19 mouse cellular contexts compared by ENCODE assay signal in genomic region chr14:118552901-118553475, GRCm38 (mm10).
A peak's percentile ranks its signal among the peaks of the same experiment; 100 is the strongest.
DNase-seq lines count a peak whose midpoint lies in the region; ATAC-seq lines count a peak whose summit lies in the region.
"Had no signal": no experiment of that assay in that cellular context is flagged by ENCODE, and none has a peak within 500 bp of the region (broad histone marks: within the 10 kb centered on the region; RNA-seq: fewer than 3 reads in every experiment).

No protein-coding gene starts in this region.

- H3K9me3 ChIP-seq in forebrain, embryonic 13.5 days (replicated peaks): no peaks in the 10 kb centered on the region
- no peaks in the 10 kb centered on the region for H3K9me3 ChIP-seq in forebrain, embryonic 11.5 days (ENCODE audit: control insufficient read depth, low read length)
- no peaks in the 10 kb centered on the region for H3K9me3 ChIP-seq in forebrain, embryonic 16.5 days (ENCODE audit: control insufficient read depth, low read length)
- H3K9me3 ChIP-seq: heart, embryonic 12.5 days; hindbrain, embryonic 15.5 days; limb, embryonic 13.5 days; liver, embryonic 15.5 days; neural tube, embryonic 12.5 days; stomach, embryonic 15.5 days had no signal

- DNase-seq in forebrain, embryonic 11.5 days (ENCODE audit: low spot score): no peak
- DNase-seq in brain, adult 2 months (ENCODE audit: low read depth, low spot score): peak; percentile 44
- DNase-seq in cerebellum, adult 9-10 months: peak; percentile 46
- DNase-seq in natural killer cell, adult 2 months (ENCODE audit: low spot score in 2 of 2): no peak
- no peak for DNase-seq in embryo, embryonic 10 days (ENCODE audit: low spot score)
- no peak for DNase-seq in ovary, postnatal 36 days (ENCODE audit: low spot score)
- DNase-seq: adrenal gland, adult 2 months; lung, postnatal 10 days; right cerebral cortex, postnatal 14 days had no signal

- H3K9ac ChIP-seq in forebrain, embryonic 13.5 days: no peak overlapping the region
- H3K9ac ChIP-seq in forebrain, embryonic 11.5 days (ENCODE audit: low read length): no peak overlapping the region
- H3K9ac ChIP-seq in forebrain, embryonic 16.5 days (replicated peaks; ENCODE audit: low read depth, low read length): no peak overlapping the region
- H3K9ac ChIP-seq: heart, embryonic 12.5 days; hindbrain, embryonic 15.5 days; limb, embryonic 13.5 days; liver, embryonic 15.5 days; neural tube, embryonic 12.5 days; stomach, embryonic 15.5 days had no signal

- H3K27ac ChIP-seq in forebrain, embryonic 13.5 days: no peak overlapping the region
- no peak overlapping the region for H3K27ac ChIP-seq in forebrain, embryonic 11.5 days (ENCODE audit: low read depth, low read length)
- H3K27ac ChIP-seq in forebrain, embryonic 16.5 days (ENCODE audit: low read length): no peak overlapping the region
- H3K27ac ChIP-seq: hindbrain, embryonic 15.5 days; kidney, postnatal 0 days; limb, embryonic 13.5 days; neural tube, embryonic 12.5 days; stomach, embryonic 15.5 days had no signal

- H3K27me3 ChIP-seq in forebrain, embryonic 13.5 days: peaks cover 47% of the 10 kb centered on the region
- no peaks in the 10 kb centered on the region for H3K27me3 ChIP-seq in forebrain, embryonic 11.5 days (ENCODE audit: control insufficient read depth, insufficient read depth, low read length)
- 0 out of 2 replicates have a peak, but pooled peaks cover 8% of the 10 kb centered on the region for H3K27me3 ChIP-seq in forebrain, embryonic 16.5 days (replicated peaks; ENCODE audit: control insufficient read depth, insufficient read depth, low read length)
- H3K27me3 ChIP-seq: heart, embryonic 12.5 days; hindbrain, embryonic 15.5 days; liver, embryonic 15.5 days; neural tube, embryonic 12.5 days; stomach, embryonic 15.5 days had no signal

- peak overlapping the region; percentile 24; the same call in 1 of the 2 replicates for H3K4me2 ChIP-seq in forebrain, embryonic 13.5 days
- no peak overlapping the region for H3K4me2 ChIP-seq in forebrain, embryonic 11.5 days (ENCODE audit: low read depth, low read length, severe bottlenecking)
- H3K4me2 ChIP-seq in forebrain, embryonic 16.5 days (ENCODE audit: low read length): 0 out of 2 replicates have a peak overlapping the region, but pooled peaks have one; percentile 29
- H3K4me2 ChIP-seq: limb, embryonic 13.5 days; stomach, embryonic 15.5 days had no signal

- WGBS in forebrain, embryonic 13.5 days: 56% methylated on average over 20 of the region's 20 CpGs
- WGBS in forebrain, embryonic 11.5 days: 76% methylated on average over 20 of the region's 20 CpGs
- WGBS in forebrain, embryonic 16.5 days: 50% methylated on average over 20 of the region's 20 CpGs

- H3K4me1 ChIP-seq in forebrain, embryonic 13.5 days: peaks cover 33% of the 10 kb centered on the region
- H3K4me1 ChIP-seq in forebrain, embryonic 11.5 days (replicated peaks; ENCODE audit: control insufficient read depth, insufficient read depth, low read length): peaks cover 10% of the 10 kb centered on the region; the same call in 1 of the 2 replicates
- H3K4me1 ChIP-seq in forebrain, embryonic 16.5 days (replicated peaks; ENCODE audit: control insufficient read depth, insufficient read depth, low read length): peaks cover 17% of the 10 kb centered on the region

- no peak for ATAC-seq in forebrain, embryonic 13.5 days
- ATAC-seq in forebrain, embryonic 11.5 days (replicated peaks; ENCODE audit: low FRiP score): no peak
- no peak for ATAC-seq in forebrain, embryonic 16.5 days
- ATAC-seq: intestine, postnatal 0 days had no signal

- no peaks in the 10 kb centered on the region for H3K36me3 ChIP-seq in forebrain, embryonic 13.5 days (ENCODE audit: poor library complexity, severe bottlenecking)
- H3K36me3 ChIP-seq in forebrain, embryonic 11.5 days (ENCODE audit: control insufficient read depth, insufficient read depth, low read length): no peaks in the 10 kb centered on the region
- H3K36me3 ChIP-seq in forebrain, embryonic 16.5 days (ENCODE audit: control insufficient read depth, insufficient read depth): no peaks in the 10 kb centered on the region
- H3K36me3 ChIP-seq: heart, embryonic 12.5 days; hindbrain, embryonic 15.5 days; limb, embryonic 13.5 days; liver, embryonic 15.5 days; neural tube, embryonic 12.5 days; stomach, embryonic 15.5 days had no signal

- no peak overlapping the region for H3K4me3 ChIP-seq in forebrain, embryonic 13.5 days
- H3K4me3 ChIP-seq in forebrain, embryonic 11.5 days (ENCODE audit: low read depth, low read length): no peak overlapping the region
- no peak overlapping the region for H3K4me3 ChIP-seq in forebrain, embryonic 16.5 days (replicated peaks; ENCODE audit: low read length)
- H3K4me3 ChIP-seq: heart, embryonic 12.5 days; hindbrain, embryonic 15.5 days; limb, embryonic 13.5 days; neural tube, embryonic 12.5 days; stomach, embryonic 15.5 days had no signal

Comparison
In these comparisons a context has a peak if more than half of its experiments do, and no peak if none do; other contexts are left out.
1. DNase-seq: peak in brain, adult 2 months (single experiment) and cerebellum, adult 9-10 months (single experiment); none in forebrain, embryonic 11.5 days (single experiment), natural killer cell, adult 2 months (0 of 2), embryo, embryonic 10 days (single experiment) and ovary, postnatal 36 days (single experiment).